Mouse (Mus musculus): ENCODE results near the gene Epb41l4b.

Gene Epb41l4b

DNA sequence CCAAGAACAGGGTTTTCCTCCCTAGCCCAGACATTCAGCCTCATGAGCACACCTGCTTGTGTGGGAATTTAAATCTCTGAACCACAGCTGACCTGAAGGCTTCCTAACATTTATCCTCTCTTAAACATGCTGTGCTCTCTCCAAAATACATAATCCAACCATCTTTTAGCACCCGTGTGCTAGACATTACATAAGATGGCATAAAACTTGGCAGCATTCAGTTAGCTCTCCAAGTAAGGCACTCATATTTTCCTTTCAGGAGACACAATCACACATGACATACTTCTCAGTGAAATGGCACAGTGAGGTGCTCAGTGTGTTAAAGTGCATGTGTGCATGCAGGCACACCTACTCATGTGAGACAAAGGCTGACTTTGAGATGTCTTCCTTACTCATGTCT lies 200.7 kb downstream of the Epb41l4b start:
- DNase-seq (ENCODE audit: low spot score) = no peak

Measured in embryo, embryonic 10 days (tissue).